Mouse (Mus musculus) embryonic fibroblast, embryonic 13.5 days (primary cell): Measurements from ENCODE around the gene Myo1b.

ENCODE experiments used
- CTCF ChIP-seq: IDR thresholded peaks from 2 replicates; pipeline ENCODE4 v1.5.1; 2011; ENCODE audit warnings: mild to moderate bottlenecking, control low read depth, low read length, moderate library complexity, borderline replicate concordance; ENCODE audit not compliant: insufficient read depth
- POLR2A ChIP-seq: IDR thresholded peaks from 2 replicates; pipeline ENCODE4 v1.6.1; 2011; ENCODE audit warnings: low read depth, mild to moderate bottlenecking, control low read depth, low read length, moderate library complexity

DNA sequence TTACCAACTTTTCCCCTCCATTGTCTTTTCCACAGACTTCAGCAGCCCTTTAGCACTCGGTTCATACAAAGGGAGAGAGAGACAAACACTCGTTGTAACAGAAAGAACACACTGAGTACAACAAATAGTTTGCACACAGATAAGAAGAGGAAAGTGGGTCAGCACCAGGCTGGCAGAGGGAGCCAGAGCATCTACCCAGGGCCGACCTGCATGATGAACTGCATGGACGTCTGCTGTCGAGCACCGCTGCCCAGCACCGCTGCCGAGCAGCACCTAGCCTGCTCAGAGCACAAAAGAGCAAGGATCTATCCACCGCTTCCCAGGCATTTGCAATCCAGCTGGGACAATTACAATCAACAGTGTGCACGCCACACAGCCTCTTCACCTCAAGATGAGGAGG lies 19.9 kb downstream of the Myo1b start:
- no peak for TF ChIP-seq CTCF
- no peak for TF ChIP-seq POLR2A
